Mouse (Mus musculus): ENCODE results near the gene Olfr1358. TPM values are rescaled to one million over a fixed set of nuclear protein-coding genes. Genes with fewer than 3 reads are reported as not detected.
"Not testable (repeated sequence)": the region's sequence is repeated elsewhere in the genome, so short reads cannot be mapped to it uniquely, and the experiment has no call there.

Gene Olfr1358
- not detected in 2 replicates for polyA plus RNA-seq (2016; fragmentation: Nextera tagmentation; extraction: Ambion mirVana)

GRCm38 (mm10) chr10:78517128-78517527 lies at the start of gene Olfr1358:
Olfr1358 (plus strand) TSS chr10:78517428.
- no peak within 1 kb of the TSS for H3K27ac ChIP-seq
- H3K9me3 ChIP-seq (replicated peaks) = no peaks in the 10 kb centered on the region
- no peak within 1 kb of the TSS for H3K9ac ChIP-seq
- H3K4me3 ChIP-seq = no peak within 1 kb of the TSS
- H3K36me3 ChIP-seq = no peaks in the 10 kb centered on the region
- no peak for ATAC-seq
- 0 out of 2 replicates have a peak, but pooled peaks cover 5% of the 10 kb centered on the region for H3K27me3 ChIP-seq (replicated peaks)
- H3K4me2 ChIP-seq = no peak within 1 kb of the TSS
- H3K4me1 ChIP-seq = no peaks in the 10 kb centered on the region

- WGBS (ENCODE audit: insufficient replicate concordance) = 76% methylated on average over 2 of the region's 2 CpGs
- H3K9ac ChIP-seq = no peak overlapping the region
- no peaks in the 10 kb centered on the region for H3K36me3 ChIP-seq
- H3K4me3 ChIP-seq = no peak overlapping the region
- peaks cover 15% of the 10 kb centered on the region; the same call in 1 of the 2 replicates for H3K27me3 ChIP-seq (replicated peaks)
- no peak for ATAC-seq
- H3K9me3 ChIP-seq (replicated peaks) = no peaks in the 10 kb centered on the region
- H3K4me1 ChIP-seq = peaks cover 31% of the 10 kb centered on the region
- H3K4me2 ChIP-seq = no peak overlapping the region
- no peak overlapping the region for H3K27ac ChIP-seq
Measured at GRCm38 (mm10) chr10:78467761-78468310, 49.4 kb upstream of the Olfr1358 start.

GRCm38 (mm10) chr10:78470582-78471313 lies 46.5 kb upstream of the Olfr1358 start:
- H3K27ac ChIP-seq = no peak overlapping the region
- no peak for ATAC-seq
- no peaks in the 10 kb centered on the region for H3K9me3 ChIP-seq (replicated peaks)

GRCm38 (mm10) chr10:78472046-78472445 lies 45.2 kb upstream of the Olfr1358 start:
- 54% methylated on average over 3 of the region's 3 CpGs for WGBS (ENCODE audit: insufficient replicate concordance)
- Histone ChIP-seq H3K9me3 (replicated peaks) (no peaks in the 10 kb centered on the region), H3K27me3 (replicated peaks) (peaks cover 31% of the 10 kb centered on the region), H3K4me3 (no peak overlapping the region), H3K4me2 (no peak overlapping the region), H3K36me3 (no peaks in the 10 kb centered on the region), H3K27ac (no peak overlapping the region), H3K9ac (no peak overlapping the region), H3K4me1 (no peaks in the 10 kb centered on the region)
- no peak for ATAC-seq

More at GRCm38 (mm10) chr10:78470582-78471313, 46.5 kb upstream of the Olfr1358 start:
- Histone ChIP-seq H3K9ac (no peak overlapping the region), H3K36me3 (no peaks in the 10 kb centered on the region), H3K4me2 (peak overlapping the region; percentile 26; the same call in 1 of the 2 replicates), H3K4me1 (peaks cover 2% of the 10 kb centered on the region; the same call in 1 of the 2 replicates), H3K27me3 (replicated peaks) (peaks cover 27% of the 10 kb centered on the region), H3K4me3 (no peak overlapping the region)
- WGBS (ENCODE audit: insufficient replicate concordance) = 36% methylated on average over 15 of the region's 15 CpGs

GRCm38 (mm10) chr10:78473434-78473833 lies 43.8 kb upstream of the Olfr1358 start:
- Histone ChIP-seq H3K4me3 (no peak overlapping the region), H3K4me1 (no peaks in the 10 kb centered on the region), H3K4me2 (no peak overlapping the region), H3K27me3 (replicated peaks) (peaks cover 29% of the 10 kb centered on the region), H3K9ac (no peak overlapping the region), H3K9me3 (replicated peaks) (no peaks in the 10 kb centered on the region), H3K36me3 (no peaks in the 10 kb centered on the region), H3K27ac (no peak overlapping the region)
- no peak for ATAC-seq
- 38% methylated on average over 5 of the region's 5 CpGs for WGBS (ENCODE audit: insufficient replicate concordance)

- Histone ChIP-seq H3K4me1 (no peaks in the 10 kb centered on the region), H3K27ac (no peak overlapping the region), H3K36me3 (no peaks in the 10 kb centered on the region), H3K4me3 (no peak overlapping the region), H3K9me3 (replicated peaks) (no peaks in the 10 kb centered on the region), H3K9ac (no peak overlapping the region), H3K4me2 (no peak overlapping the region), H3K27me3 (replicated peaks) (peaks cover 24% of the 10 kb centered on the region)
- no peak for ATAC-seq
- WGBS (ENCODE audit: insufficient replicate concordance) = 65% methylated on average over 8 of the region's 8 CpGs
Measured at GRCm38 (mm10) chr10:78474759-78475158, 42.5 kb upstream of the Olfr1358 start.

GRCm38 (mm10) chr10:78476821-78477220 lies 40.4 kb upstream of the Olfr1358 start:
- no peak overlapping the region for H3K27ac ChIP-seq
- 21% methylated on average over 4 of the region's 4 CpGs for WGBS (ENCODE audit: insufficient replicate concordance)
- H3K36me3 ChIP-seq = no peaks in the 10 kb centered on the region
- H3K4me1 ChIP-seq = peaks cover 15% of the 10 kb centered on the region
- H3K9ac ChIP-seq = no peak overlapping the region
- no peaks in the 10 kb centered on the region for H3K9me3 ChIP-seq (replicated peaks)
- ATAC-seq = no peak
- no peak overlapping the region for H3K4me2 ChIP-seq
- peaks cover 22% of the 10 kb centered on the region; the same call in 1 of the 2 replicates for H3K27me3 ChIP-seq (replicated peaks)
- no peak overlapping the region for H3K4me3 ChIP-seq

- peak overlapping the region; percentile 59 for H3K4me3 ChIP-seq
- peak overlapping the region; percentile 56 for H3K27ac ChIP-seq
- H3K9ac ChIP-seq = peak overlapping the region; percentile 57
- peaks cover 30% of the 10 kb centered on the region for H3K4me1 ChIP-seq
- ATAC-seq = peak; percentile 4; the same call in 1 of the 2 replicates
- WGBS (ENCODE audit: insufficient replicate concordance) = 26% methylated on average over 21 of the region's 21 CpGs
- peak overlapping the region; percentile 80 for H3K4me2 ChIP-seq
- H3K27me3 ChIP-seq (replicated peaks) = peaks cover 19% of the 10 kb centered on the region; the same call in 1 of the 2 replicates
- no peaks in the 10 kb centered on the region for H3K36me3 ChIP-seq
- H3K9me3 ChIP-seq (replicated peaks) = no peaks in the 10 kb centered on the region
Measured at GRCm38 (mm10) chr10:78480954-78481927, 36.0 kb upstream of the Olfr1358 start.

- H3K27ac ChIP-seq = peak overlapping the region; percentile 56
- under 1% methylated on average over 35 of the region's 35 CpGs for WGBS (ENCODE audit: insufficient replicate concordance)
Measured at GRCm38 (mm10) chr10:78481928-78482499, 35.2 kb upstream of the Olfr1358 start.

GRCm38 (mm10) chr10:78485369-78485768 lies 31.9 kb upstream of the Olfr1358 start:
- not testable (repeated sequence) for H3K4me2 ChIP-seq; H3K4me3 ChIP-seq; ATAC-seq; H3K36me3 ChIP-seq; H3K9ac ChIP-seq; H3K9me3 ChIP-seq (replicated peaks); H3K27ac ChIP-seq
- peaks cover 42% of the 10 kb centered on the region for H3K27me3 ChIP-seq (replicated peaks)
- WGBS (ENCODE audit: insufficient replicate concordance) = 32% methylated on average over 2 of the region's 2 CpGs
- peaks cover 37% of the 10 kb centered on the region for H3K4me1 ChIP-seq

More at GRCm38 (mm10) chr10:78481928-78482499, 35.2 kb upstream of the Olfr1358 start:
- Histone ChIP-seq H3K9me3 (replicated peaks) (no peaks in the 10 kb centered on the region), H3K4me1 (peaks cover 32% of the 10 kb centered on the region), H3K4me3 (peak overlapping the region; percentile 59), H3K27me3 (replicated peaks) (peaks cover 22% of the 10 kb centered on the region), H3K36me3 (no peaks in the 10 kb centered on the region), H3K4me2 (peak overlapping the region; percentile 80), H3K9ac (peak overlapping the region; percentile 57)
- ATAC-seq = peak; percentile 91

- Histone ChIP-seq H3K4me3 (no peak overlapping the region), H3K27me3 (replicated peaks) (peaks cover 44% of the 10 kb centered on the region), H3K9me3 (replicated peaks) (no peaks in the 10 kb centered on the region), H3K27ac (no peak overlapping the region), H3K36me3 (no peaks in the 10 kb centered on the region), H3K9ac (no peak overlapping the region), H3K4me1 (peaks cover 22% of the 10 kb centered on the region), H3K4me2 (no peak overlapping the region)
- no peak for ATAC-seq
- 51% methylated on average over 5 of the region's 5 CpGs for WGBS (ENCODE audit: insufficient replicate concordance)
Measured at GRCm38 (mm10) chr10:78486871-78487270, 30.4 kb upstream of the Olfr1358 start.
